Mouse (Mus musculus) gastrocnemius, adult 8-10 months (tissue): Measurements from ENCODE around the gene Arrb2. TPM values are rescaled to one million over a fixed set of nuclear protein-coding genes. Genes with fewer than 3 reads are reported as not detected.
"Not testable (repeated sequence)": the region's sequence is repeated elsewhere in the genome, so short reads cannot be mapped to it uniquely, and the experiment has no call there.

Experiments used
- DNase-seq, 2 experiments: peaks; one replicate each; pipeline ENCODE4 v3.0.0; 2022; ENCODE audit warnings: low spot score in 2 of 2
- total RNA-seq, 4 experiments: library from RNA; stranded (reverse); gene quantifications; 2 replicates each; pipeline ENCODE4 v1.2.4; 2022

The Arrb2 gene
- 1 to 10 TPM; 5.9 to 9.2 (median 7.4) TPM for total RNA-seq

GRCm38 (mm10) chr11:70432048-70432894, at the start of gene Arrb2:
Arrb2 (plus strand) TSS chr11:70432635.
- peak; percentile 90 to 96 for DNase-seq

GRCm38 (mm10) chr11:70384136-70384535, 48.3 kb upstream of the Arrb2 start:
- DNase-seq, result no peak

DNA sequence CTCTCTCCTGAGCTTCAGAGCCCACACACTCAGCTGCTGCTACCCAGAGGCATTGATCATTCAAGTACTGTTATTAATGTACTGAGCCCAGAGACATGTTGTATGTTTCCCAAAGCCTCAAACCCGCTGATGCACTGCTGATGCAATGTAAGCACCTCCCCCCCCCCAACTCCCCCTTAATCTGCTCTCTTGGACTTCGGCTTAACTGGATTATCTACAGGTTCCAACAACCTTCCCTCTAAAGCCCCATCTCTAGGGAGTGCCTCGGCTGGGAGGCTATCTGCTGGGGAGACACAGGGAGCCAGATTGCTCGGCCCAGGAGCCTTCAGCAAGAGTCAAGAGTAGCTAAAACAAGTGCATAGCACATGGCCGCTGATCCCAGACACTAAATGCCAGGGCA, 45.0 kb upstream of the Arrb2 start:
- DNase-seq, result no peak

GRCm38 (mm10) chr11:70389421-70389820, 43.0 kb upstream of the Arrb2 start:
- no peak for DNase-seq

DNA sequence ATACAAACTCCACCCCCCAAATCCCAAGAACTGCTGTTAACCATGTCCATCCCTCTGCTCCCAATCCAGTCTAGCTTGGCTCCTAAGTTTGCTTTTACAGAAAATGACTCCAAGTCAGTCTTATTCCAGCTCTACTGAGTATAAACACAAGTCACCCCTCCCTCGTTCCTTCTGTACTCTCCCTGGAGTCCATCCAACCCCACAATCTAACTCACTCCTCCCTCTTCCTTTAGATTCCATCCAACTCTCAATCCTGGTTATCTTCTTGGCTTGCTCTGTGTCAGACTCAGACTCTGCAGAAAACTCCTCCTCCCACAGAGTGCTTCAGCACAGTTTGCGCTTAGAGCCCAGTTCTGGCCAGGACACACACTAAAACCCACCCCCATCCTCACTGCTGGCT, 28.8 kb upstream of the Arrb2 start:
- no peak for DNase-seq

GRCm38 (mm10) chr11:70409594-70410296, 22.7 kb upstream of the Arrb2 start, which contains the start of gene Pelp1:
Pelp1 (minus strand) TSS chr11:70410031.
- peak; percentile 61 to 72 for DNase-seq

- no peak for DNase-seq
Measured at GRCm38 (mm10) chr11:70410297-70410643, 22.2 kb upstream of the Arrb2 start.

DNA sequence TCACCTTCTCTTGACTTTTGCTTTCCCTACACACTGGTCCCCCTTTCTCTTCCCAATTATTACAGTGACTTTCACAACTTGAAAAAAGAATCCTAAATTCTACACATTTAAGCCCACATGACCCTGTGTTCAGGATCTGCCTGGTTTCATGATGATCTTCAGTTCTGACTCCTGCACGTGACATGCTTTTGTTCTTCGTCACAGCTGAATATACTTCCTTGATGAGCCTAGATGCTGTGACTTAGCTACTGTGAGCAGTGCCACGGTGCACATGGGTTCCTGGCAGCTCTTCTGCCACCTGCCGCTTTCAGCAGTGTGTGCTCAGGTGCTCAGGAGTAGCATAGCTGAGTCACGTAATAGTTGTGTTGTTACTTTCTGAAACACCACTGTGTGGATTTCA, 19.8 kb upstream of the Arrb2 start:
- no peak for DNase-seq

- DNase-seq, result peak; percentile 35 to 49
Measured at GRCm38 (mm10) chr11:70413961-70414360, 18.5 kb upstream of the Arrb2 start.

DNA sequence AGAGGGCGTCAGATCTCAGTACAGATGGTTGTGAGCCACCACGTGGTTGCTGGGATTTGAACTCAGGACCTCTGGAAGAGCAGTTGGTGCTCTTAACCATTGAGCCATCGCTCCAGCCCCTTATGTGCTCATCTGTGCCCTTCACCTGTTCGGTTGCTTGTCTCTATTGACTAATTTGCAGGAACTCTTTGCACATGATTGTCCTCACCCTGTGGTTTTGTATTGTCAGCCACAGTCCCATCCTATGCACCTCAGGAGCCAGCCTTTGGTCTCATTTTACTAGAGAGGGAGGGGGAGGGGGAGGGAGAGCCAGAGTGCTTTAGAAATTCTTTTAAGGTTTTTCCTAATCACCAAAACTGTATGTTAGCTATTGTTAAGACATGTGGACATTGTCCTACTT, 14.2 kb upstream of the Arrb2 start:
- no peak for DNase-seq

DNA sequence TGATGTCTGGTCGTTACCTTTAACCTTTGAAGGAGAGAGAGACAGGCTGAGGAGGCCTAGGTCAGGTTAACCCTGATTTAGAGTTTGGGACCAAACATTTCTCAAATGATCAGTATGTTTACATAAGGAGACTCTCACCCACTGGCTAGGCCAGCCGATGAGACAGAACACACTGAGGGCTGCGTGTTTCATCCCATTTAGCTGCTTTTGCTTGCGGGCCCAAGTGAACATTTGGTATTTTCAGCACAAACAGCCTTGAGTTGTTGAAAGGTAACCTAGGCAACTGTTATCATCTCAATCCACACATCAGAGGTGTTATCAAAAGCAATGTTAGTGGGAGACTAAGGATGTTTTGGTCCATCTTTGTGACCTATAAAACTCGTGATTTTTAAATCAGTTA, 12.9 kb upstream of the Arrb2 start:
- DNase-seq, result no peak

GRCm38 (mm10) chr11:70426598-70426997, 5.8 kb upstream of the Arrb2 start:
- not testable (repeated sequence) for DNase-seq

DNA sequence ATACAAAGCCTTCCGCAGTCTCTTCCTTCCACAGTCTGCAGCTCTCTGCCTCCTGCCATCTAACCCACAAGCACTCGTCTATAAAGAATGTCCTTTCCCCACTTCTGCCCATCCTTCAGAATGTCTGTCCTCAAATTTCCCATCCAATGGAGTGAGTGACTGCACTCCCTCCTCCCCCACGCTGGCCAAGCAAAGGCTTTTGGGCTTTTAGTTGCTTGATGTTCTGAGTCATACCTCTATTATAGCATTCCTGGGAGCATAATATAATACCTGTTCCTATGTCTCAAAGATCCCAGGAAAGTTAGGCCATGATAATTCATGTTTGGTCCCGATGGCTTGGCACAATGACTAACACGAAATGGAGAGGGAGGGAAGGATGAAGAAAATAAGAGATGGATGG, 861 bp upstream of the Arrb2 start:
- DNase-seq, result no peak

- DNase-seq, result no peak
Measured at GRCm38 (mm10) chr11:70432895-70433568, 597 bp downstream of the Arrb2 start.

DNA sequence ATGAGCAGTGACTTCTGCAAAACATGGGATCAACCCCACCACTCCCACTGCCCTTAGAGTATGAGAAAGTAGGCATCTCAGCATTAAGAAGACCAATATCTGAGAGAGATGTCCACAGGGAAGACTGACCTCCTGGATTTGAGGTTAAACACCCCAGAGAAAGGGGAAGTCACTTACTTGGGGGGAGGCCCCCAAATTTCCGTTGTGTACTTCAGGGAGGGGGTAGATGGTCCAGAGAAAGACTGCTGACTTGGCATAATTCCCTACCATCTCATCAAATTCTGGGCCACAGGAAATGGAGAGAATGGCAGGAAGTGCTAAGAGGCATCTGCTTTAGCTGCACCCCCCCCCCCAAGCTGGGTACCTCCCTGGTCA, 1.1 kb downstream of the Arrb2 start:
- DNase-seq, result no peak

GRCm38 (mm10) chr11:70433951-70434350, 1.5 kb downstream of the Arrb2 start:
- DNase-seq, result no peak

- DNase-seq, result no peak
Measured at GRCm38 (mm10) chr11:70435476-70435875, 3.0 kb downstream of the Arrb2 start.

DNA sequence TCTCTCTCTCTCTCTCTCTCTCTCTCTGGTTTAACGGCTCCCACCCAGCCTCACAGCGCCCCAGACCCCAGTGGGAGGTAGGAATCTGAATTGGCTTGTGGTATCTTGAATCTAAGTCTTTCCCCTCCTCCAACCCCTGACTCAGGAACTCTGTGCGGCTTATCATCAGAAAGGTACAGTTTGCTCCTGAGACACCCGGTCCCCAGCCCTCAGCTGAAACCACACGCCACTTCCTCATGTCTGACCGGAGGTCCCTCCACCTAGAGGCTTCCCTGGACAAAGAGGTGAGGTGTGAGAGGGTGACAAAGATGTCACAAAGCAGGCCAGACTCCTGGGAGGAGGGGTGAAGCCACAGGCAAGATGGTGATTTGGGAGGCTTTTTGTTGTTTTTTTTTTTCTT, 5.0 kb downstream of the Arrb2 start:
- no peak for DNase-seq

DNA sequence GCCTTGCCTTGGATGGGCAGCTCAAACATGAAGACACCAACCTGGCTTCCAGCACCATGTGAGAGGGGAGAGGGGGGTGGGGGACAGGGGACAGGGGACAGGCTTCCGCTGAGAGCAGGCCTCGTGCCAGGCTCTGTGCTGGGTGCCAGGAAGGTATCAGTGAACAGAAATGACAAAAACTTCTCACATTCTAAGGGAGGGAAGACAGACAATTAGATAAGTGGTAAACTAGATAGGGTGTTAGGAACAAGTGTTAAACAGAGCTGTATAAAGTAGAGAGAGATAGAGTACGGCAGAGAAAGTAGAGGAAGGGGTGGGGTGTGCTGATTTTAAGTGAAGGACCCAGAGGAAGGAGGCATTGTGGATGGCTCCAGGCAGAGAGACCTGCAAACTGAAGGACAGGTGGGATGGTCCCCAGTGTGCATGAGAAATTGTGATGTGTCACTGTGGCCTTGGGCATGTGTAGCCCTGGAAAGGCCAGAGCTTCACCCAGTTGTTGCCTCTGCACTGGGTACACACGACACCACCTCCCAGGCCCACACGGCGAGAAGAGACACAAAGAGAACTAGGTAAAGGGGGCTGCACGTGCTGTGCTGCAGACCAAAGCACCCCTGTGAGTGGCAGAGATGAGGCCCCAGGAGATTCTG, 6.4 kb downstream of the Arrb2 start:
- DNase-seq, result no peak

- no peak for DNase-seq
Measured at GRCm38 (mm10) chr11:70440637-70441036, 8.2 kb downstream of the Arrb2 start.

- no peak for DNase-seq
Measured at GRCm38 (mm10) chr11:70441882-70442281, 9.4 kb downstream of the Arrb2 start.

- DNase-seq, result no peak
Measured at GRCm38 (mm10) chr11:70443964-70444363, 11.5 kb downstream of the Arrb2 start.
